Mouse (Mus musculus): ENCODE results near the gene Mex3a. TPM values are rescaled to one million over a fixed set of nuclear protein-coding genes. Genes with fewer than 3 reads are reported as not detected.

Mex3a gene
- polyA plus RNA-seq, 1 experiment, result 0.02 TPM

DNA sequence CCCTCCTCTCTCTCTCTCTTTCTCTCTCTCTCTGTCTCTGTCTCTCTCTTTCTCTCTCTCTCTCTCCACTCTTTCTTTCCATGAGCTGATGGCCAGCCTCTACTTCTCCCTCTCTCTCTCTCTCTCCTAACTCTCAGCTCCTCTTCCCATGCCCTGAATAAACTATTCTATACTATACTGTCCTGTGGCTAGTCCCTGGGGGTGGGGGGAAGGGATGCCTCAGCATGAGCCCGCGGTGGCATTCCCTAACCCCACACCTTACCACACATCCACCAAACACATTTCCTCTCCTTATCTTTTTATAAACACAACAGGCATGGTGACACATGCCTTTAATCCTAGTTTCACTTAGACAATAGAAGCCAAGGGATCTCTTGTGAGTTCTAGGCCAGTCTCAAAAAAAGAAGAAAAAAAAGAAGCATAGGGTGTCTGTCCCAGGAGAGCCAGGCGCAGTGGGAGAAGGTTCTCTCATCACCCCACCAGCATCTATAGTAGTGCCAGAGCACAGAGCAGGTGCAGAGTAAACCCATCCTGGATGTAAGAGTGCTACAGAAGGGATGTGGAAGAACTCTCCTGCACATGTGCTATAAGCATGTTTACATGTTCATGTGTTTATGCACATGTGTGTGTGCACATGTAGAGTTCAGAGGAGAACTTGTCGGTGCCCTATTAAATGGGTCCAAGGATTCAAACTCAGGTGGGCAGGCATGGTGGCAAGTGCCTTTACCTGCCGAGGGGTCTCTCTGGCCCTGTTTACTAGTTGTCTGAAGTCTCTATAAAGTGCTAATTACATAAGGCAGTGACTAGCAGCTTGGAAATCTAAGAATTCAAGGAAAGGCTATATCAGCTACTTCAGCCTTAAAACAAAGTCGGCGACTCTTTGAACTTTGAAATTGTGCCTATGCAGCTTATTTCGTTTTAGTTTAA lies 46.6 kb downstream of the Mex3a start:
- Histone ChIP-seq H3K36me3 (ENCODE audit: control insufficient read depth) (peaks cover 30% of the 10 kb centered on the region), H3K4me3 (replicated peaks) (peak overlapping the region; percentile 92), H3K27me3 (ENCODE audit: control insufficient read depth) (no peaks in the 10 kb centered on the region)

DNA sequence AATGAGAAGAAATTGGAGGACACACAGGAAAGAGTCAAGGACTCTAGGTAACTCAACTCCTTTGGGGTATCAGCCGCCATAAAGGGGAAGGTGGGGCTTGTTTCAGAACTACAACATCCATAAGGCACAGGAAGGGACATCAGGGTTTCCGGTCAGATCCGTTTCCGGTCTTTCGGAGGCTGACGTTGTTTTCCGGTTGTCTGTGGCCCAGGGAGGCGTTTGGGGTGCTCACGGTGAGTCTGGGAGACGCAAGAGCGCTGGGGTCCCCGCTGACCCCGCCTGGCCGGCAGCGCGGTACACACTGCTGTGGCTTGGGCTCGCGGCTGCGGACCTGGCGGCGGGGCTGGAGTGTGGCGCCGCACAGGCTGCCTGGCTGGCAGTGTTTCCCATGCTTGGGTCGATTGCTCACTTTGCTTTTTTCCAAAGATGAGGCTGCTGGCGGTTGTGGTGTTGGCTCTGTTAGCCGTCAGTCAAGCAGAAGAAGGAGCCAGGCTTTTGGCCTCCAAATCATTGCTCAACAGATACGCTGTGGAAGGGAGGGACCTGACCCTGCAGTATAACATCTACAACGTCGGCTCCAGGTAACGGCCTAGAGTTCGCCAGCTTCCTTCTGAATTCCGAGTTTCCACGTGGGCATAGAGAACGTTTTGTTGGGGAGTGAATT lies 47.4 kb downstream of the Mex3a start:
- Histone ChIP-seq H3K4me3 (replicated peaks) (peak overlapping the region; percentile 92), H3K36me3 (ENCODE audit: control insufficient read depth) (peaks cover 38% of the 10 kb centered on the region), H3K27me3 (ENCODE audit: control insufficient read depth) (no peaks in the 10 kb centered on the region), H3K9me3 (ENCODE audit: control insufficient read depth, low read length) (no peaks in the 10 kb centered on the region), H3K4me1 (ENCODE audit: control insufficient read depth) (peaks cover 29% of the 10 kb centered on the region)
- no peak for TF ChIP-seq GATA1 (IDR thresholded peaks at IDR 0.05; ENCODE audit: low read length)
- no peak for TF ChIP-seq TAL1 (IDR thresholded peaks at IDR 0.05; ENCODE audit: low read length)

More for the DNA sequence above, 46.6 kb downstream of the Mex3a start:
- H3K4me1 ChIP-seq (ENCODE audit: control insufficient read depth), result peaks cover 29% of the 10 kb centered on the region
- no peaks in the 10 kb centered on the region for H3K9me3 ChIP-seq (ENCODE audit: control insufficient read depth, low read length)
- TF ChIP-seq TAL1 (IDR thresholded peaks at IDR 0.05; ENCODE audit: low read length), result no peak
- no peak for TF ChIP-seq GATA1 (IDR thresholded peaks at IDR 0.05; ENCODE audit: low read length)

DNA sequence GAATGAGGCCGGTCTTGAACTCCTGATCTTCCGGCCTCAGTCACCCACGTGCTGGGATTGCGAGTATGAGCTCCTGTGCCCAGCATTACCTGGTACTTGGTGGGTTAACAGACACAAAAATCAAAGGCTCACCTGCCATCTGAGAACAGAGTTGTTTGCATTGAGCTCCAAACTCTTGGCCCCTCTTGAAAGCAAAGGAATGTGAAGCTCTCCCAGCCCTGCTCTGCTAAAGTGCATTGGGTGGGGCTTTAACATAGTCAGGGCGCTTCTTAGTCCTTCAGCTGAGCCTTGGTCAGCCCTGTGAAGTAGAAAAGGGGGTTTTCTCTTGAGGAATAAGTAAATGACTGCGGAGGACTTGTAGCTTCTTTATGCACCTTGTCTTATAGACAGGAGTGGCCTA lies 53.6 kb downstream of the Mex3a start:
- H3K4me3 ChIP-seq (replicated peaks), result no peak overlapping the region
- H3K27me3 ChIP-seq (ENCODE audit: control insufficient read depth), result no peaks in the 10 kb centered on the region
- TF ChIP-seq TAL1 (IDR thresholded peaks at IDR 0.05; ENCODE audit: low read length), result no peak
- no peak for TF ChIP-seq GATA1 (IDR thresholded peaks at IDR 0.05; ENCODE audit: low read length)
- H3K9me3 ChIP-seq (ENCODE audit: control insufficient read depth, low read length), result no peaks in the 10 kb centered on the region
- H3K36me3 ChIP-seq (ENCODE audit: control insufficient read depth), result peaks cover 71% of the 10 kb centered on the region
- H3K4me1 ChIP-seq (ENCODE audit: control insufficient read depth), result peaks cover 5% of the 10 kb centered on the region

DNA sequence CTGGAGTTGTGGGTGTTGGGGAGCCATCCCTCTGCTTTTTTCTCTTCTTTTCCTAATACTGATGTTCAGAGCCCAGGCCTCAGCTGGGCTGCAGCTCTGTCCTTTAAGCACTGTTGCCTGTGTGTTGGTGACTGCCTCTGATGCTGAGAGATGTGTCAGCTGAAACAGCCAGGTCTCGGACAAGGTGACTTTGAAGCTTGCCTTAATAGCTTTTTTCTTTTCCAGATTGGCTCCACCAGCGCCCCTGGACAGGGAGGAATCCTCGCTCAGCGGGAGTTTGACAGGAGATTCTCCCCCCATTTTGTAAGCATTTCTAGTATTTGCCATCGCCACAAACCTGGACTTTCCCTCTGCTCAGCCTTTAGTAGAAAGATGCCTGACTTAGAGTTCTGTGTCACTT lies 54.4 kb downstream of the Mex3a start:
- H3K36me3 ChIP-seq (ENCODE audit: control insufficient read depth), result peaks cover 63% of the 10 kb centered on the region
- no peak for TF ChIP-seq TAL1 (IDR thresholded peaks at IDR 0.05; ENCODE audit: low read length)
- no peaks in the 10 kb centered on the region for H3K27me3 ChIP-seq (ENCODE audit: control insufficient read depth)
- H3K4me1 ChIP-seq (ENCODE audit: control insufficient read depth), result peaks cover 2% of the 10 kb centered on the region
- H3K9me3 ChIP-seq (ENCODE audit: control insufficient read depth, low read length), result no peaks in the 10 kb centered on the region
- no peak overlapping the region for H3K4me3 ChIP-seq (replicated peaks)

DNA sequence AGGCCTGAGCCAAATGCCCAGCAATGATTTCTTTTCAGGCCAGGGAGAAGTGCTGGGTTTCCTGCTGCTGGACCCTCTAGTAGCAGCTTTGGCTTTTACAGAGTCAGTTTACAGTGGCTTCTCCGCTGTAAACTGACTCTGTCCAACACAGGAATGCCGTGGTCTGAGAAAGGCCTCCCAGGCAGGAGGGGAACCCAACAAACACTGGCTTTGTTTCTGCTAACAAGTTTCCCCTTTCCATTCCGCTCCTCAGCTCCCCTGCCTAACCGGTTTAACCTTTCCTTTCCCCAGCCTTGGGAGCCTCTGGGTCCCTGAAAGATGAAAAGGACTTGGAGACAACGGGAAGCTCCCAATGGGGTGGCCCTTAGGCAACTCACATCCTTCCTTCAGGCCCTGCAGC lies 58.1 kb downstream of the Mex3a start:
- TF ChIP-seq GATA1 (IDR thresholded peaks at IDR 0.05; ENCODE audit: low read length), result no peak
- no peak for TF ChIP-seq TAL1 (IDR thresholded peaks at IDR 0.05; ENCODE audit: low read length)
- Histone ChIP-seq H3K36me3 (ENCODE audit: control insufficient read depth) (peaks cover 35% of the 10 kb centered on the region), H3K4me3 (replicated peaks) (no peak overlapping the region), H3K9me3 (ENCODE audit: control insufficient read depth, low read length) (no peaks in the 10 kb centered on the region), H3K27me3 (ENCODE audit: control insufficient read depth) (no peaks in the 10 kb centered on the region), H3K4me1 (ENCODE audit: control insufficient read depth) (peaks cover 17% of the 10 kb centered on the region)

Other genes starting within 250 kb of the Mex3a start
- gene Gm38392, start 245.2 kb upstream of the Mex3a start, polyA plus RNA-seq (2012), result not detected in 2 replicates
- gene Tsacc, start 235.4 kb upstream of the Mex3a start, polyA plus RNA-seq (2012), result 0.08 and 0.12 TPM in 2 replicates
- 1.6 and 3.8 TPM in 2 replicates for gene Cct3, start 235.3 kb upstream of the Mex3a start, polyA plus RNA-seq (2012)
- gene Glmp, start 207.4 kb upstream of the Mex3a start, polyA plus RNA-seq (2012), result 4.4 and 10.8 TPM in 2 replicates
- gene Tmem79, start 196.2 kb upstream of the Mex3a start, polyA plus RNA-seq (2012), result 0.09 and 0.25 TPM in 2 replicates
- 16.0 and 20.1 TPM in 2 replicates for gene Smg5, start 196.1 kb upstream of the Mex3a start, polyA plus RNA-seq (2012)
- 1.8 and 3.4 TPM in 2 replicates for gene Paqr6, start 167.8 kb upstream of the Mex3a start, polyA plus RNA-seq (2012)
- not detected in 2 replicates for gene Bglap3, start 159.7 kb upstream of the Mex3a start, polyA plus RNA-seq (2012)
- not detected in 2 replicates for gene Bglap2, start 153.7 kb upstream of the Mex3a start, polyA plus RNA-seq (2012)
- gene Bglap, start 147.9 kb upstream of the Mex3a start, polyA plus RNA-seq (2012), result not detected in 2 replicates
- gene Pmf1, start 122.1 kb upstream of the Mex3a start, polyA plus RNA-seq (2012), result 40.0 and 42.2 TPM in 2 replicates
- 1.1 and 1.2 TPM in 2 replicates for gene Slc25a44, start 107.3 kb upstream of the Mex3a start, polyA plus RNA-seq (2012)
- 0.11 and 0.12 TPM in 2 replicates for gene Sema4a, start 71.2 kb upstream of the Mex3a start, polyA plus RNA-seq (2012)
- 137 and 158 TPM in 2 replicates for gene Lmna, start 22.4 kb upstream of the Mex3a start, polyA plus RNA-seq (2012)
- not detected in 2 replicates for gene Rab25, start 15.9 kb downstream of the Mex3a start, polyA plus RNA-seq (2012)
- gene Lamtor2, start 20.7 kb downstream of the Mex3a start, polyA plus RNA-seq (2012), result 7.4 and 12.2 TPM in 2 replicates
- gene Ubqln4, start 21.4 kb downstream of the Mex3a start, polyA plus RNA-seq (2012), result 2.6 and 3.1 TPM in 2 replicates
- 6.5 and 12.3 TPM in 2 replicates for gene Ssr2, start 43.5 kb downstream of the Mex3a start, polyA plus RNA-seq (2012)
- gene Arhgef2, start 73.6 kb downstream of the Mex3a start, polyA plus RNA-seq (2012), result 0.13 and 0.87 TPM in 2 replicates
- not detected in 2 replicates for gene Rxfp4, start 120.7 kb downstream of the Mex3a start, polyA plus RNA-seq (2012)
- gene Khdc4, start 153.4 kb downstream of the Mex3a start, polyA plus RNA-seq (2012), result 0.32 and 0.37 TPM in 2 replicates
- gene Rit1, start 184.4 kb downstream of the Mex3a start, polyA plus RNA-seq (2012), result 3.6 and 4.6 TPM in 2 replicates
- gene Syt11, start 242.8 kb downstream of the Mex3a start, polyA plus RNA-seq (2012), result 0.02 TPM in 1 of 2 replicates, not detected in the other